ENCODE assay signal across 8 mouse cellular contexts in genomic region chr6:3763171-3763967, GRCm38 (mm10). TPM values are rescaled to one million over a fixed set of nuclear protein-coding genes. Genes with fewer than 3 reads are reported as not detected.
A peak's percentile ranks its signal among the peaks of the same experiment; 100 is the strongest.
DNase-seq lines count a peak whose midpoint lies in the region; ATAC-seq lines count a peak whose summit lies in the region.

No protein-coding gene starts in this region.

- intact Hi-C loops in heart, postnatal 25 days (cut with DNase I) = no loop called here

- no peak for DNase-seq in heart, postnatal 25 days (ENCODE audit: low spot score)
- DNase-seq in embryo, embryonic 10.5 days (ENCODE audit: low spot score) = peak; percentile 63
- DNase-seq in cerebellum, adult 18-20 months = no peak
- no peak for DNase-seq in frontal cortex, postnatal 36 days (ENCODE audit: low spot score in 2 of 2)
- DNase-seq in cerebellum, postnatal 36 days = no peak

- WGBS in heart, embryonic 11.5 days (ENCODE audit: insufficient replicate concordance) = under 1% methylated on average over 39 of the region's 39 CpGs
- under 1% methylated on average over 39 of the region's 39 CpGs for WGBS in intestine, embryonic 15.5 days
- under 1% methylated on average over 38 of the region's 39 CpGs for WGBS in midbrain, embryonic 12.5 days

- H3K4me2 ChIP-seq in heart, embryonic 11.5 days = peak overlapping the region; percentile 90
- H3K4me2 ChIP-seq in intestine, embryonic 15.5 days (replicated peaks) = peak overlapping the region; percentile 96
- H3K4me2 ChIP-seq in midbrain, embryonic 12.5 days (replicated peaks) = peak overlapping the region; percentile 97

- H3K9me3 ChIP-seq in heart, embryonic 11.5 days (replicated peaks; ENCODE audit: control insufficient read depth, low read length) = no peaks in the 10 kb centered on the region
- no peaks in the 10 kb centered on the region for H3K9me3 ChIP-seq in intestine, embryonic 15.5 days
- H3K9me3 ChIP-seq in midbrain, embryonic 12.5 days = no peaks in the 10 kb centered on the region

- H3K9ac ChIP-seq in heart, embryonic 11.5 days (ENCODE audit: low read depth, low read length) = peak overlapping the region; percentile 46; the same call in 1 of the 2 replicates
- no peak overlapping the region for H3K9ac ChIP-seq in intestine, embryonic 15.5 days
- peak overlapping the region; percentile 37 for H3K9ac ChIP-seq in midbrain, embryonic 12.5 days (replicated peaks)

- H3K27me3 ChIP-seq in heart, embryonic 11.5 days (ENCODE audit: control insufficient read depth, insufficient read depth, low read length) = peaks cover 32% of the 10 kb centered on the region
- peaks cover 30% of the 10 kb centered on the region for H3K27me3 ChIP-seq in intestine, embryonic 15.5 days (replicated peaks)
- peaks cover 44% of the 10 kb centered on the region for H3K27me3 ChIP-seq in midbrain, embryonic 12.5 days

- no peaks in the 10 kb centered on the region; the same call in 1 of the 2 replicates for H3K4me1 ChIP-seq in heart, embryonic 11.5 days (ENCODE audit: control insufficient read depth, insufficient read depth, low read length)
- no peaks in the 10 kb centered on the region; the same call in 1 of the 2 replicates for H3K4me1 ChIP-seq in intestine, embryonic 15.5 days (replicated peaks)
- peaks cover 14% of the 10 kb centered on the region for H3K4me1 ChIP-seq in midbrain, embryonic 12.5 days

- H3K27ac ChIP-seq in heart, embryonic 11.5 days (ENCODE audit: low read depth, low read length) = no peak overlapping the region
- H3K27ac ChIP-seq in intestine, embryonic 15.5 days = no peak overlapping the region
- H3K27ac ChIP-seq in midbrain, embryonic 12.5 days (replicated peaks) = no peak overlapping the region

- no peak for ATAC-seq in heart, embryonic 11.5 days (replicated peaks; ENCODE audit: insufficient number of reproducible peaks, low FRiP score, low TSS enrichment)
- peak; percentile 63 for ATAC-seq in intestine, embryonic 15.5 days
- ATAC-seq in midbrain, embryonic 12.5 days (ENCODE audit: low FRiP score, low read depth) = peak; percentile 84

- H3K36me3 ChIP-seq in heart, embryonic 11.5 days (ENCODE audit: control insufficient read depth, insufficient read depth, low read length) = no peaks in the 10 kb centered on the region
- no peaks in the 10 kb centered on the region for H3K36me3 ChIP-seq in intestine, embryonic 15.5 days
- no peaks in the 10 kb centered on the region for H3K36me3 ChIP-seq in midbrain, embryonic 12.5 days

- peak overlapping the region; percentile 53 for H3K4me3 ChIP-seq in heart, embryonic 11.5 days (ENCODE audit: low read depth, low read length)
- H3K4me3 ChIP-seq in intestine, embryonic 15.5 days (replicated peaks) = peak overlapping the region; percentile 44
- peak overlapping the region; percentile 56 for H3K4me3 ChIP-seq in midbrain, embryonic 12.5 days

RNA-seq across cellular contexts. Expression of gene Calcr, which starts 1.1 kb away (rescaled TPM):
- polyA plus RNA-seq in heart, embryonic 11.5 days (2014; fragmentation: Nextera tagmentation; extraction: Ambion mirVana) = 1.4 TPM in 2 replicates
- total RNA-seq in heart, postnatal 25 days (2021) = not detected
- 0.16 and 0.24 TPM in 2 replicates for polyA plus RNA-seq in intestine, embryonic 15.5 days (2015; fragmentation: Nextera tagmentation; extraction: Ambion mirVana)
- 1.4 and 1.6 TPM in 2 replicates for polyA plus RNA-seq in midbrain, embryonic 12.5 days (2016; fragmentation: Nextera tagmentation; extraction: Ambion mirVana)
